Mouse (Mus musculus): ENCODE measurements around the gene Fitm1. TPM values are rescaled to one million over a fixed set of nuclear protein-coding genes. Genes with fewer than 3 reads are reported as not detected.

Fitm1 gene
- total RNA-seq, 1 experiment from 2014 or later, result not detected

Other genes with a start within 250 kb of the Fitm1 start
- 77.1 and 95.0 TPM in 2 replicates for gene Dhrs4, start 96.9 kb upstream of the Fitm1 start, total RNA-seq (2017)
- 0.15 and 2.1 TPM in 2 replicates for gene Carmil3, start 85.0 kb upstream of the Fitm1 start, total RNA-seq (2017)
- gene Cpne6, start 65.2 kb upstream of the Fitm1 start, total RNA-seq (2017), result not detected in 2 replicates
- not detected in 2 replicates for gene Nrl, start 50.6 kb upstream of the Fitm1 start, total RNA-seq (2017)
- gene Pck2, start 35.4 kb upstream of the Fitm1 start, total RNA-seq (2017), result 47.8 and 51.1 TPM in 2 replicates
- gene Dcaf11, start 15.6 kb upstream of the Fitm1 start, total RNA-seq (2017), result 41.6 and 79.5 TPM in 2 replicates
- not detected in 2 replicates for gene A730061H03Rik, start 15.2 kb upstream of the Fitm1 start, total RNA-seq (2017)
- 329 and 372 TPM in 2 replicates for gene Psme1, start 2.5 kb downstream of the Fitm1 start, total RNA-seq (2017)
- gene Emc9, start 9.7 kb downstream of the Fitm1 start, total RNA-seq (2017), result 19.1 and 24.3 TPM in 2 replicates
- 217 and 241 TPM in 2 replicates for gene Psme2, start 15.5 kb downstream of the Fitm1 start, total RNA-seq (2017)
- 11.9 and 21.2 TPM in 2 replicates for gene Rnf31, start 16.1 kb downstream of the Fitm1 start, total RNA-seq (2017)
- gene Irf9, start 28.0 kb downstream of the Fitm1 start, total RNA-seq (2017), result 38.5 and 39.8 TPM in 2 replicates
- 8.1 and 12.7 TPM in 2 replicates for gene Rec8, start 42.4 kb downstream of the Fitm1 start, total RNA-seq (2017)
- 23.0 and 64.0 TPM in 2 replicates for gene Ipo4, start 60.3 kb downstream of the Fitm1 start, total RNA-seq (2017)
- 0.87 and 9.9 TPM in 2 replicates for gene Gm49378, start 62.3 kb downstream of the Fitm1 start, total RNA-seq (2017)
- 42.8 and 66.8 TPM in 2 replicates for gene Tm9sf1, start 68.2 kb downstream of the Fitm1 start, total RNA-seq (2017)
- 0.27 and 0.82 TPM in 2 replicates for gene Tssk4, start 74.6 kb downstream of the Fitm1 start, total RNA-seq (2017)
- gene Mdp1, start 84.9 kb downstream of the Fitm1 start, total RNA-seq (2017), result 26.2 and 28.2 TPM in 2 replicates
- gene Gmpr2, start 96.3 kb downstream of the Fitm1 start, total RNA-seq (2017), result 39.3 and 46.1 TPM in 2 replicates
- gene Nedd8, start 96.5 kb downstream of the Fitm1 start, total RNA-seq (2017), result 345 and 391 TPM in 2 replicates
- gene Tinf2, start 106.2 kb downstream of the Fitm1 start, total RNA-seq (2017), result 20.9 and 24.1 TPM in 2 replicates
- 1.9 and 2.8 TPM in 2 replicates for gene Tgm1, start 138.3 kb downstream of the Fitm1 start, total RNA-seq (2017)
- gene Rabggta, start 146.6 kb downstream of the Fitm1 start, total RNA-seq (2017), result 11.6 and 15.0 TPM in 2 replicates
- 8.3 and 23.9 TPM in 2 replicates for gene Dhrs1, start 170.1 kb downstream of the Fitm1 start, total RNA-seq (2017)
- 21.4 and 22.7 TPM in 2 replicates for gene Nop9, start 170.1 kb downstream of the Fitm1 start, total RNA-seq (2017)
- gene Cideb, start 182.8 kb downstream of the Fitm1 start, total RNA-seq (2017), result 0.14 and 1.1 TPM in 2 replicates
- gene Ltb4r2, start 185.8 kb downstream of the Fitm1 start, total RNA-seq (2017), result 0.46 and 0.49 TPM in 2 replicates
- gene Ltb4r1, start 190.3 kb downstream of the Fitm1 start, total RNA-seq (2017), result 1.5 and 6.3 TPM in 2 replicates
- gene Adcy4, start 208.5 kb downstream of the Fitm1 start, total RNA-seq (2017), result not detected in 2 replicates
- gene Ripk3, start 213.2 kb downstream of the Fitm1 start, total RNA-seq (2017), result 33.0 and 43.3 TPM in 2 replicates
- not detected in 2 replicates for gene Nfatc4, start 247.5 kb downstream of the Fitm1 start, total RNA-seq (2017)

Data from common myeloid progenitor, adult 5-6 weeks (primary cell).